24 mouse cellular contexts compared by ENCODE assay signal in the genomic region with DNA sequence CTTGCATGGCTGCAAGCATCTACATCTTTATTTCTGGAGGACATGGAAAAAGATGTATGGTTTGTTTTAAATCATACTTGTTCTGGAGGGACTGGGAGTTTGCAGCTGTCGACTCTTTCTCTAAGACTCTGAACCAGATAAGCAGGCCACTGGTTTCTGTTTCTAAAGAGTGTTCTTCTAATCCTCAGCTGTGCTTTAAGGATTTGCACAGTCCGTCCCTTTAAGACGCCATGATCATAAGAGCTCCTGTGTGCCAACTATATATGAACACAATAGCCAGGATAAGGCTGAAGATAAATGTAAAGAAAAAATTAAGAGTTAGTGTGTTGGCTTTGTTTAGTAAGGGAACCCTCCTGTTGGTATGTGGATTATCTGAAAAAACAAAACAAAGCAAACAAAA. TPM values are rescaled to one million over a fixed set of nuclear protein-coding genes. Genes with fewer than 3 reads are reported as not detected.
DNase-seq lines count a peak whose midpoint lies in the region; ATAC-seq lines count a peak whose summit lies in the region.
"Had no signal": no experiment of that assay in that cellular context is flagged by ENCODE, and none has a peak within 500 bp of the region (broad histone marks: within the 10 kb centered on the region; RNA-seq: fewer than 3 reads in every experiment).

No protein-coding gene starts in this region.

- H3K4me1 ChIP-seq in heart, embryonic 10.5 days, result peaks cover 3% of the 10 kb centered on the region; the same call in 1 of the 2 replicates
- H3K4me1 ChIP-seq: embryonic facial prominence, embryonic 15.5 days; forebrain, embryonic 10.5 days; forebrain, embryonic 12.5 days had no signal

- H3K27ac ChIP-seq in heart, embryonic 10.5 days, result no peak overlapping the region
- H3K27ac ChIP-seq: embryonic facial prominence, embryonic 13.5 days; embryonic facial prominence, embryonic 15.5 days; forebrain, embryonic 10.5 days; forebrain, embryonic 12.5 days had no signal

- H3K9me3 ChIP-seq in heart, embryonic 10.5 days, result no peaks in the 10 kb centered on the region
- H3K9me3 ChIP-seq: embryonic facial prominence, embryonic 13.5 days; embryonic facial prominence, embryonic 15.5 days; forebrain, embryonic 10.5 days; forebrain, embryonic 12.5 days had no signal

- H3K36me3 ChIP-seq in heart, embryonic 10.5 days, result no peaks in the 10 kb centered on the region
- H3K36me3 ChIP-seq: embryonic facial prominence, embryonic 13.5 days; embryonic facial prominence, embryonic 15.5 days; forebrain, embryonic 10.5 days; forebrain, embryonic 12.5 days had no signal

- 63% methylated on average over 3 of the region's 3 CpGs for WGBS in heart, embryonic 10.5 days

- no peak overlapping the region for H3K4me3 ChIP-seq in heart, embryonic 10.5 days
- H3K4me3 ChIP-seq: embryonic facial prominence, embryonic 13.5 days; embryonic facial prominence, embryonic 15.5 days; erythroblast, embryonic 14.5 days; forebrain, embryonic 10.5 days; forebrain, embryonic 12.5 days had no signal

- ATAC-seq in CD4-positive, CD25-positive, alpha-beta regulatory T cell, adult 4 months, result peak; percentile 4
- peak; percentile 12 for ATAC-seq in inflammation-experienced regulatory T-cells, adult 6 months
- ATAC-seq: forebrain, embryonic 14.5 days; forebrain, embryonic 16.5 days had no signal

- DNase-seq in heart, adult 11 months, result peak; percentile 55
- DNase-seq in heart, embryonic 10.5 days (ENCODE audit: low spot score), result no peak
- no peak for DNase-seq in thymus, postnatal 25 days
- DNase-seq: adrenal gland, adult 2 months; adrenal gland, postnatal 10 days; adrenal gland, postnatal 25 days; B cell, adult 2 months; cerebellum, adult 11 months; cerebellum, adult 18-20 months; cerebellum, adult 8-10 months; cerebellum, adult 9-11 months; cerebellum, postnatal 14 days; cerebellum, postnatal 36 days; embryo, embryonic 11 days had no signal

- no peaks in the 10 kb centered on the region for H3K27me3 ChIP-seq in heart, embryonic 10.5 days (ENCODE audit: insufficient read depth, poor library complexity, severe bottlenecking)
- H3K27me3 ChIP-seq: embryonic facial prominence, embryonic 13.5 days; embryonic facial prominence, embryonic 15.5 days; forebrain, embryonic 12.5 days had no signal

RNA-seq across cellular contexts. Expression of gene Aven, which starts 24.0 kb away (rescaled TPM):
- 6.5 and 12.5 TPM in 2 replicates for polyA plus RNA-seq in heart, embryonic 10.5 days (2016; fragmentation: Nextera tagmentation; extraction: Ambion mirVana)
- 10 to 100 TPM; 20.9 to 23.4 TPM for polyA plus RNA-seq in CD4-positive, CD25-positive, alpha-beta regulatory T cell, adult 4 months (2017; shearing (Covaris generic))
- polyA plus RNA-seq in inflammation-experienced regulatory T-cells, adult 6 months (2017; shearing (Covaris generic)), result 10 to 100 TPM in 2 of 3 experiments, 1 to 10 TPM in 1; 7.2 to 22.2 (median 12.3) TPM

RNA-seq across cellular contexts. Expression of gene Chrm5, which starts 36.2 kb away (rescaled TPM):
- polyA plus RNA-seq in heart, embryonic 10.5 days (2016; fragmentation: Nextera tagmentation; extraction: Ambion mirVana), result not detected in 2 replicates
- not detected for polyA plus RNA-seq in CD4-positive, CD25-positive, alpha-beta regulatory T cell, adult 4 months (2017; shearing (Covaris generic))
- not detected for polyA plus RNA-seq in inflammation-experienced regulatory T-cells, adult 6 months (2017; shearing (Covaris generic))
- polyA plus RNA-seq: adrenal gland, adult 2 months; embryonic facial prominence, embryonic 11.5 days; embryonic facial prominence, embryonic 13.5 days; embryonic facial prominence, embryonic 15.5 days; erythroblast, embryonic 14.5 days had no signal
